In the genomic region with DNA sequence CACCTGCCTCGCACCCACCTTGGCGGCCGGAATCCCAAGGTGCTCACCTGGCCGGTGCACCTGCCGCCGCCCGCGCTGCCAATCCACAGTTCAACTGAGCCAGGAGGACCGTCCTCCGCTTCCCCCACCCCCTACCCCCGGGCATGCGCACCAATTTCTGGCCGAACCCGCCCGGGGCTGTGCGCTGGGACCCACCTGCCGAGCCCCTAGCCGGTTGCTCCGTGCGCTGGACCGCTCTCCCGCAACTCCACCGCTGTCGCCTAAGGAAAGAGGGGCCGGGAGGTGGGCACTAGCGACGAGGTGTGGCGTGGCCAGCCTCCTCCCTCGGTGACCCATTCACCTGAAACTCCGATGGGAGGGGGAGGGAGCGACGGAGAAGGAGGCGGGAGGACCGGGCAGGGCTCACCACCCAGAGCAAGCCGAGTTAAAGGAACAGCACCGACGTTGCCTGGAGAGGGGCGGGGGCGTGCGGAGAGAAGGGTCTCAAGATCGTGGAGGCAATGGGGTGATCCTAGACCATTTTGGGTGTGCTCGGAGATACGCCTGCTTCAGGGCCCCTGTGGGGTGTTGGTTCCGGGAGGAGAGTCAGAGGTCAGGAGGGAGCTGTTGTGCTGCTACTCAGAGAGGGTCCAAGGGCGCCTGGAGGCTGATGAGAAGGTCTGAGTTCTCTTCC, we compare ENCODE assay signal across 7 mouse cellular contexts. TPM values are rescaled to one million over a fixed set of nuclear protein-coding genes. Genes with fewer than 3 reads are reported as not detected.
DNase-seq lines count a peak whose midpoint lies in the region; ATAC-seq and TF ChIP-seq lines count a peak whose summit lies in the region.

Gene Ocln, minus strand, starts transcription at position 350 of the 673 bp plus-strand sequence.

- TF ChIP-seq POLR2A in kidney, adult 2 months (IDR thresholded peaks at IDR 0.05; ENCODE audit: low read depth, low read length) = no peak

- TF ChIP-seq CTCF in kidney, adult 2 months (conservative IDR thresholded peaks at IDR 0.05; ENCODE audit: insufficient read depth, insufficient read length, low read depth, low read length) = no peak

- no peaks in the 10 kb centered on the region for H3K9me3 ChIP-seq in limb, embryonic 15.5 days
- no peaks in the 10 kb centered on the region for H3K9me3 ChIP-seq in midbrain, embryonic 16.5 days (replicated peaks; ENCODE audit: control insufficient read depth, low read length, poor library complexity, severe bottlenecking)

- H3K27ac ChIP-seq in kidney, adult 2 months (ENCODE audit: insufficient read depth, low read depth, low read length) = peak within 1 kb of the TSS; percentile 49
- peak within 1 kb of the TSS; percentile 48; the same call in 1 of the 2 replicates for H3K27ac ChIP-seq in limb, embryonic 15.5 days
- H3K27ac ChIP-seq in midbrain, embryonic 16.5 days (ENCODE audit: low read length) = no peak within 1 kb of the TSS; the same call in 1 of the 2 replicates

- peak; percentile 70 for DNase-seq in ZHBTc4 (ENCODE audit: low read depth, low spot score)
- DNase-seq in cerebellum, adult 9-10 months = peak; percentile 86
- DNase-seq in frontal cortex, postnatal 36 days (ENCODE audit: low spot score in 2 of 2) = peak; percentile 10 to 17
- DNase-seq in kidney, adult 2 months = peak; percentile 88
- peak; percentile 53 to 75 for DNase-seq in urinary bladder, adult 18-20 months (ENCODE audit: low spot score in 2 of 2)

- H3K36me3 ChIP-seq in kidney, adult 2 months (ENCODE audit: control insufficient read depth, insufficient read depth, low read length) = no peaks in the 10 kb centered on the region
- no peaks in the 10 kb centered on the region for H3K36me3 ChIP-seq in limb, embryonic 15.5 days
- no peaks in the 10 kb centered on the region for H3K36me3 ChIP-seq in midbrain, embryonic 16.5 days (ENCODE audit: control insufficient read depth, insufficient read depth, low read length)

- peaks cover 4% of the 10 kb centered on the region; the same call in 1 of the 2 replicates for H3K4me1 ChIP-seq in kidney, adult 2 months (ENCODE audit: control insufficient read depth, insufficient read depth, low read length)
- peaks cover 23% of the 10 kb centered on the region for H3K4me1 ChIP-seq in limb, embryonic 15.5 days
- H3K4me1 ChIP-seq in midbrain, embryonic 16.5 days (ENCODE audit: control insufficient read depth, insufficient read depth, low read length) = peaks cover 8% of the 10 kb centered on the region; the same call in 1 of the 2 replicates

- peak within 1 kb of the TSS; percentile 100 for H3K4me2 ChIP-seq in limb, embryonic 15.5 days
- H3K4me2 ChIP-seq in midbrain, embryonic 16.5 days (ENCODE audit: low read length) = peak within 1 kb of the TSS; percentile 99

- under 1% methylated on average over 45 of the region's 45 CpGs for WGBS in kidney, adult 2 months
- WGBS in limb, embryonic 15.5 days = 0% methylated on average over 42 of the region's 45 CpGs
- under 1% methylated on average over 45 of the region's 45 CpGs for WGBS in midbrain, embryonic 16.5 days

- H3K9ac ChIP-seq in limb, embryonic 15.5 days = peak within 1 kb of the TSS; percentile 39
- H3K9ac ChIP-seq in midbrain, embryonic 16.5 days (ENCODE audit: low read depth, low read length) = peak within 1 kb of the TSS; percentile 73

- ATAC-seq in limb, embryonic 15.5 days (ENCODE audit: insufficient number of reproducible peaks, low FRiP score, low TSS enrichment, low read depth) = no peak
- peak; percentile 90 for ATAC-seq in midbrain, embryonic 16.5 days

- H3K4me3 ChIP-seq in kidney, adult 2 months (ENCODE audit: insufficient read depth, low read depth, low read length) = peak within 1 kb of the TSS; percentile 64
- peak within 1 kb of the TSS; percentile 58 for H3K4me3 ChIP-seq in limb, embryonic 15.5 days
- peak within 1 kb of the TSS; percentile 79 for H3K4me3 ChIP-seq in midbrain, embryonic 16.5 days (ENCODE audit: low read depth, low read length)

- no peaks in the 10 kb centered on the region for H3K27me3 ChIP-seq in kidney, adult 2 months (replicated peaks; ENCODE audit: control insufficient read depth, insufficient read depth, low read length)
- peaks cover 45% of the 10 kb centered on the region for H3K27me3 ChIP-seq in limb, embryonic 15.5 days
- peaks cover 35% of the 10 kb centered on the region for H3K27me3 ChIP-seq in midbrain, embryonic 16.5 days (ENCODE audit: control insufficient read depth, insufficient read depth, low read depth, low read length)

RNA-seq across cellular contexts. Expression of gene Ocln, which starts in this region (rescaled TPM):
- polyA plus RNA-seq in kidney, adult 2 months (2012; rRNA removed) = 10.5 and 11.0 TPM in 2 replicates
- 11.6 and 12.1 TPM in 2 replicates for polyA plus RNA-seq in limb, embryonic 15.5 days (2015; fragmentation: Nextera tagmentation; extraction: Ambion mirVana)
- polyA plus RNA-seq in midbrain, embryonic 16.5 days (2015; fragmentation: Nextera tagmentation; extraction: Ambion mirVana) = 9.4 and 9.9 TPM in 2 replicates

Comparison
In these comparisons a context has a peak if more than half of its experiments do, and no peak if none do; other contexts are left out.
1. DNase-seq: peak in every context shown above with its lines; median percentile 88 in kidney, adult 2 months; 86 in cerebellum, adult 9-10 months; 70 in ZHBTc4; 64 in urinary bladder, adult 18-20 months; 14 in frontal cortex, postnatal 36 days.